Mouse (Mus musculus): ENCODE measurements at regions not wholly inside any gene's neighbourhood (a gene's known extent, or its start where the extent isn't known, plus 50 kb on each side); places are given as distances from the start of the nearest gene placed in this dataset.

DNA sequence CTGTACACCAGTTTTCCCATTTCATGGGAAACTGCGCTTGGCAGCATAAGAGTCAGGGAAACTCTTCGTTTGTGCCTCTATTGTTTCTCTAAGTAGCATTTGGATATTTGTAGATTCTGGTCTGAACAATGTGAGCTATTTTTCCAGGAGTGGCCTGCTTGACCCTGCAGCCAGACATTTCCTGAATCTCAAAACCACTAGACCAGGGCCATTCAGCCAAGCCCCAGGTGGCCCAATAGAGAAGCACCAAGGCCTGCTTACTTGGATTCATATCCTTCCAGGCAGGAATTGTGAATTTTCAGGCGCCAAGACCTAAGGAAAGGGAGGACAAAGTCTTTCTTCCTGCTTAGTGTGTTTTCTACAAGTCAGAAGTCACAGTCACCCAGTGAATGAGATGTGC, 85.9 kb upstream of the Hs3st1 start:
- DNase-seq (ENCODE audit: low read depth) = no peak

DNA sequence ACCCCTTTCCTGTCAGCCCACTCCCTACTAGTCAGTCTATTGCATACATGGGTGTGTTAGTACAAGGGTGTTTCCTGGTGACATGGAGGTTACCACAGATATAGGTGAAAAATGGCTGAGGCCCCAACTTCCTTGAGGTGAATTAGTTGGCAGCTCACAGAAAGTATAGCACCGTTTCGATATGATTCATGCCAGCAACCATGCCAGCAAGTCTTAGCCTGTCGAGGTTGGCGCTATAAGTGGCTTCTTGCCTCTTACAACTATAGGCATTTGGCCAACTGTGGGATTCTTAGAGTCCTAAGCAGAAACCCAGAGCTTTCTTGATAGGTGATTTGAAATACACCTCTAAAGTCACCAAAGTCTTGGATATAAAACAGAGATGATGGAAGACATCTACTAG, 85.3 kb upstream of the Hs3st1 start:
- DNase-seq (ENCODE audit: low read depth) = no peak

- no peak for DNase-seq (ENCODE audit: low read depth)
Measured at GRCm38 (mm10) chr5:39832565-39832964, 77.3 kb upstream of the Hs3st1 start.

DNA sequence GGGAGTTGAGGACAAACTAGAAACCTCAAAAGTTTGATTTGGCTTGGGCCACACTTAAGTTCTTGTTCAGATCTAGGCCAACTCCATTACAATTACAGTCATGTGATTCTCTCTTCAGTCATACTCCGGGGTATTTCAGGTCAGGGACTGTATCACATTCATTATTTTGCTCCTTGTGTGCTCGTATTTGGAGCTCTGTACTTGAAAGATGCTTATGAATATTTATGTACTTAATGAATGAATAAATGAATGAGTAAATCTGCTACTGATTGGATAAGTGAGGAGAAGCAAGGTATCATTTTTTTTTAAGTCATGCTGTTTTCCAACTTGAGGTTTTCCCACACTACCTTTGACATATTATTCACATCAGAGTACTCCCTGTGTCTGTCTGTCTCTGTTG, 69.4 kb upstream of the Hs3st1 start:
- DNase-seq (ENCODE audit: low read depth) = no peak

DNA sequence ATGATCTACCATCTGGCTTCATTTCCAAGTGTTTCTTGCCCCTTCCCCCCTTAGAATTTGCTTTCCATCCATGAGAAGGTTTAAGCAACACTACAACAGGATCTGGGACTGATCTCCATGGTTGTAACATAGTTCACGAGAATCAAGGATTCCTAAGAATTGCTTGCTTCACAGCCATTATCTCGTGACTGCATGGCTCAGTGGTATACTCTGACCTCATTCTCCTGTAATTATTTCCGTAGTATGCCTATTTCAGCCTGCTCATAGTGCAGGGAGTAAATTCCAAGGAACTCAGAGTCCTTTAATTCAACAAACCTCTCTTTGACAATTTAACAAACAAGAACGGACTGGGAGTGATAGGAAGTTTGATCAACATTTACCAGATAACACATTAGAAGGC, 51.4 kb upstream of the Hs3st1 start:
- DNase-seq (ENCODE audit: low read depth) = no peak

Data from NIH3T3 (cell line).